Mouse (Mus musculus): ENCODE results near the gene Teddm3. TPM values are rescaled to one million over a fixed set of nuclear protein-coding genes. Genes with fewer than 3 reads are reported as not detected.
"Not testable (repeated sequence)": the region's sequence is repeated elsewhere in the genome, so short reads cannot be mapped to it uniquely, and the experiment has no call there.

Teddm3 gene
- total RNA-seq, 2 experiments from 2014 or later = not detected

- DNase-seq; intact Hi-C loops (cut with DNase I): not testable (repeated sequence)
Observed at GRCm38 (mm10) chr16:21156261-21156660, 2.5 kb upstream of the Teddm3 start.

GRCm38 (mm10) chr16:21151564-21152361 lies 2.0 kb downstream of the Teddm3 start:
- no peak for DNase-seq
- intact Hi-C loops (cut with DNase I) = no loop called here

- intact Hi-C loops (cut with DNase I) = no loop called here
Observed at GRCm38 (mm10) chr16:21149896-21150295, 3.9 kb downstream of the Teddm3 start.

GRCm38 (mm10) chr16:21148451-21148850 lies 5.3 kb downstream of the Teddm3 start:
- intact Hi-C loops (cut with DNase I); DNase-seq: not testable (repeated sequence)

More at GRCm38 (mm10) chr16:21149896-21150295, 3.9 kb downstream of the Teddm3 start:
- no peak for DNase-seq

GRCm38 (mm10) chr16:21136312-21137083 lies 17.3 kb downstream of the Teddm3 start:
- no peak for DNase-seq
- intact Hi-C loops (cut with DNase I) = no loop called here

GRCm38 (mm10) chr16:21127666-21128065 lies 26.1 kb downstream of the Teddm3 start:
- peak; percentile 15 to 25 for DNase-seq
- intact Hi-C loops (cut with DNase I) = not testable (repeated sequence)

- intact Hi-C loops (cut with DNase I); DNase-seq: not testable (repeated sequence)
Observed at GRCm38 (mm10) chr16:21122776-21123175, 31.0 kb downstream of the Teddm3 start.

GRCm38 (mm10) chr16:21116078-21116477 lies 37.7 kb downstream of the Teddm3 start:
- DNase-seq = no peak
- intact Hi-C loops (cut with DNase I) = no loop called here

- intact Hi-C loops (cut with DNase I) = no loop called here
- no peak for DNase-seq
Observed at GRCm38 (mm10) chr16:21109473-21109872, 44.3 kb downstream of the Teddm3 start.

Other genes with a start within 250 kb of the Teddm3 start
- 1 to 10 TPM; 6.5 to 9.2 TPM for gene Ephb3, start 50.8 kb upstream of the Teddm3 start, total RNA-seq (2021)